Mouse (Mus musculus) lung, embryonic 14.5 days (tissue): ENCODE data around the gene Prom2. TPM values are rescaled to one million over a fixed set of nuclear protein-coding genes. Genes with fewer than 3 reads are reported as not detected.

Source experiments
- ATAC-seq: fragments of 200-750 bp; cut with Nextera tagmentation; 2 replicates; pipeline ENCODE4 v1.8.0; 2017; ENCODE audit warnings: mild to moderate bottlenecking, moderate TSS enrichment, moderate library complexity; ENCODE audit not compliant: insufficient read depth
- DNase-seq: peaks from one replicate; pipeline ENCODE4 v3.0.0-alpha.2; 2015
- H3K27ac ChIP-seq: fragments of 300-500 bp; sonication (generic); 2 replicates; pipeline ENCODE4 v1.5.1; 2014; ENCODE audit warnings: low read depth, mild to moderate bottlenecking, moderate library complexity
- H3K27me3 ChIP-seq: fragments of 300-500 bp; sonication (generic); 2 replicates; pipeline ENCODE4 v1.6.1; 2014; ENCODE audit warnings: low read length, control low read depth; ENCODE audit not compliant: insufficient read depth
- H3K36me3 ChIP-seq: fragments of 300-500 bp; sonication (generic); 2 replicates; pipeline ENCODE4 v1.6.1; 2014; ENCODE audit warnings: control low read depth; ENCODE audit not compliant: insufficient read depth
- H3K4me1 ChIP-seq: fragments of 300-500 bp; sonication (generic); 2 replicates; pipeline ENCODE4 v1.6.1; 2014; ENCODE audit warnings: antibody characterized with exemption, control low read depth; ENCODE audit not compliant: insufficient read depth
- H3K4me2 ChIP-seq: fragments of 300-500 bp; sonication (generic); 2 replicates; pipeline ENCODE4 v1.6.1; 2014; ENCODE audit warnings: mild to moderate bottlenecking
- H3K4me3 ChIP-seq: fragments of 300-500 bp; sonication (generic); 2 replicates; pipeline ENCODE4 v1.5.1; 2014; ENCODE audit warnings: low read depth, low read length
- H3K9ac ChIP-seq: fragments of 300-500 bp; sonication (generic); 2 replicates; pipeline ENCODE4 v1.6.1; 2014
- H3K9me3 ChIP-seq: fragments of 300-500 bp; sonication (generic); 2 replicates; pipeline ENCODE4 v1.6.1; 2016; ENCODE audit warnings: low read depth, low read length, control low read depth
- CTCF ChIP-seq: IDR thresholded peaks from 2 replicates; pipeline ENCODE4 v1.5.1; 2016; ENCODE audit warnings: antibody characterized with exemption, low read depth
- WGBS: fragments of 180-500 bp; shearing (Covaris S2); extraction: QIAGEN DNeasy Blood & Tissue Kit; methylation state at CpG from one replicate; pipeline ENCODE4 v1.1.7; 2014; 5-methylcytosine and 5-hydroxymethylcytosine counted together
- polyA plus RNA-seq: library from polyadenylated mRNA; unstranded; fragments of >200 nt; fragmentation: Nextera tagmentation; extraction: Ambion mirVana; gene quantifications from 2 replicates; pipeline ENCODE4 v1.2.1, GENCODE M21; 2014

Prom2 gene
- polyA plus RNA-seq, 1 experiment from 2014 or later: 1.6 TPM

DNA sequence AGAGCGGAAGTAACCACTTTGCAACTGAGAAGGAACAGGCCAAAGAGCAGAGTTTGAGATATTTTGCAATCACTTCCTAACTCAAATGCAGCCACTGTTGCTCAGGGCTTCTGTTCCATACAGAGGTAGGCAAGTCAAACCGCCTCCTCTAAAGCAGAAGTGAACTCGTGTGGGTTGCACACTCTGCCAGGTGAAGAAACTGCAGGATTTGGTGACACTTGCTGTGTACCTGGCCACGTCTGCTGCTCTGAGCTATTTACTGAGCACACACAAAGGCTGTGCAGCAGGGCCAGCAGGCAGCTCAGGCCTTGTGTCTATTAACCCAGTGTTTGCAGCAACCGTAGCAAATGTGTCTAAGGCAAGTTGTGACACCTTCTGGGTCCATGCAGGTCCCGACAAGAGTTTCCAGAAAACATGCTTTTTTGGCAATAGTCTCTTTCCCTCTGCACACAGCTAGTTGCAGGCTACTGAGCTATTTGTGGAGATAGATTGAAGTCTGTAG lies 35.1 kb downstream of the Prom2 start:
- Histone ChIP-seq H3K27me3 (no peaks in the 10 kb centered on the region), H3K27ac (no peak overlapping the region), H3K4me1 (peaks cover 2% of the 10 kb centered on the region; the same call in 1 of the 2 replicates), H3K36me3 (no peaks in the 10 kb centered on the region), H3K9ac (no peak overlapping the region), H3K9me3 (no peaks in the 10 kb centered on the region), H3K4me3 (no peak overlapping the region), H3K4me2 (no peak overlapping the region)
- no peak for ATAC-seq
- DNase-seq: no peak
- no peak for TF ChIP-seq CTCF
- WGBS: 70% methylated on average over 6 of the region's 6 CpGs

DNA sequence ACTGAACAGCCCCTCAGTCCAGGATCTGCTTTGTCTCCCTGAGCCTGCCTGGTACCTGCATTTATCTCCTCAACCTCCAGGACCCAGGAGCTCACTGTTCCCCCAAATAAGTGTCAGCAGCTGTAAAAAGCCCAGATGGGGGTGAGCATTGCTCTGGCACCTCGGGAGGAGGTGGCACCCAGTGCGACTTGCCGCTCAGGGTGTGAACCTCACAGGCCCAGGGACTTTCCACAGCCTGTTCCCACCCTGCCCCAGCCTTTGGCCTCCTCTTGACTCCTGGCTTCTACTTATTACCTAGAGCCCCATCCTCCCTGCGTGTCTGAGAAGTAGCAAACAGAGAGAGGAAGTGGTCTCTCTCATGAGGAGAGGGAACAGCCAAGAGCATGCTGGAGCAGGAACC lies 36.1 kb downstream of the Prom2 start:
- H3K4me3 ChIP-seq: no peak overlapping the region
- no peaks in the 10 kb centered on the region for H3K36me3 ChIP-seq
- no peak for ATAC-seq
- H3K4me2 ChIP-seq: no peak overlapping the region
- no peaks in the 10 kb centered on the region for H3K27me3 ChIP-seq
- WGBS: 41% methylated on average over 4 of the region's 4 CpGs
- no peak for DNase-seq
- no peak overlapping the region for H3K27ac ChIP-seq
- no peaks in the 10 kb centered on the region for H3K9me3 ChIP-seq
- H3K9ac ChIP-seq: no peak overlapping the region
- peaks cover 2% of the 10 kb centered on the region; the same call in 1 of the 2 replicates for H3K4me1 ChIP-seq
- no peak for TF ChIP-seq CTCF

GRCm38 (mm10) chr2:127503751-127504549 lies 37.3 kb downstream of the Prom2 start:
- no peak for ATAC-seq

DNA sequence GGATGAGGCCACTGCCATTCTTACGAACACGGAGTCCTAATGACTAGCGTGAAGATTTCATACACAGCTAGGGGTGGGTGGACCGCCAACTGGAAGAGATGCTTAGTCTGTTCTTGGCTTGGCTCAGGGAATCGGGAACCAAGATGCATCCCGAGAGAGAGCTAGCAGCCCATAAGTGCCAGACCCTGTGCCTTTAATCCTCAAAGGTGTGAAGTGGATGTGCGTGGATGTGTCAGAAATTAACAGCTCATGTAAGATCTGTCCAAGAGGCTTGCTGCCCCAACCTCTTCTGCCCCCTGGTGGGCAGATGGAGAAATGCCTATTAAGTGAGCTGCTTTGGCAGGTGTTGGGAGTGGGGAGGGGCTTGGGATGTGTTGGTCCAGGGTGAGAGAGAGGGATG lies 40.2 kb downstream of the Prom2 start:
- 45% methylated on average over 7 of the region's 7 CpGs for WGBS
- DNase-seq (peak; percentile 74), ATAC-seq (no peak; the same call in 1 of the 2 replicates)
- no peaks in the 10 kb centered on the region for H3K9me3 ChIP-seq
- H3K27me3 ChIP-seq: no peaks in the 10 kb centered on the region
- no peaks in the 10 kb centered on the region for H3K4me1 ChIP-seq
- peak; percentile 92 for TF ChIP-seq CTCF
- no peaks in the 10 kb centered on the region for H3K36me3 ChIP-seq
- H3K9ac ChIP-seq: no peak overlapping the region
- H3K4me2 ChIP-seq: no peak overlapping the region
- H3K4me3 ChIP-seq: no peak overlapping the region
- H3K27ac ChIP-seq: no peak overlapping the region

More at GRCm38 (mm10) chr2:127503751-127504549, 37.3 kb downstream of the Prom2 start:
- Histone ChIP-seq H3K36me3 (no peaks in the 10 kb centered on the region), H3K4me3 (no peak overlapping the region), H3K9ac (no peak overlapping the region), H3K4me2 (no peak overlapping the region), H3K27ac (no peak overlapping the region), H3K4me1 (peaks cover 2% of the 10 kb centered on the region; the same call in 1 of the 2 replicates), H3K27me3 (no peaks in the 10 kb centered on the region), H3K9me3 (no peaks in the 10 kb centered on the region)
- peak; percentile 55 for DNase-seq
- 42% methylated on average over 8 of the region's 8 CpGs for WGBS
- TF ChIP-seq CTCF: no peak

- TF ChIP-seq CTCF: no peak
- Histone ChIP-seq H3K4me3 (no peak overlapping the region), H3K9me3 (no peaks in the 10 kb centered on the region), H3K4me1 (no peaks in the 10 kb centered on the region), H3K27ac (no peak overlapping the region), H3K9ac (no peak overlapping the region), H3K4me2 (no peak overlapping the region), H3K36me3 (no peaks in the 10 kb centered on the region), H3K27me3 (no peaks in the 10 kb centered on the region)
- DNase-seq (no peak), ATAC-seq (no peak)
- WGBS: 68% methylated on average over 8 of the region's 8 CpGs
These were observed 42.5 kb downstream of the Prom2 start for GRCm38 (mm10) chr2:127498750-127499149.

- DNase-seq (no peak), ATAC-seq (no peak)
- TF ChIP-seq CTCF: no peak
- Histone ChIP-seq H3K9ac (no peak overlapping the region), H3K4me1 (no peaks in the 10 kb centered on the region), H3K27ac (no peak overlapping the region), H3K4me2 (no peak overlapping the region), H3K27me3 (no peaks in the 10 kb centered on the region), H3K4me3 (no peak overlapping the region), H3K9me3 (no peaks in the 10 kb centered on the region), H3K36me3 (no peaks in the 10 kb centered on the region)
- 33% methylated on average over 1 of the region's 1 CpGs for WGBS
These were observed 44.9 kb downstream of the Prom2 start for GRCm38 (mm10) chr2:127496321-127496720.

DNA sequence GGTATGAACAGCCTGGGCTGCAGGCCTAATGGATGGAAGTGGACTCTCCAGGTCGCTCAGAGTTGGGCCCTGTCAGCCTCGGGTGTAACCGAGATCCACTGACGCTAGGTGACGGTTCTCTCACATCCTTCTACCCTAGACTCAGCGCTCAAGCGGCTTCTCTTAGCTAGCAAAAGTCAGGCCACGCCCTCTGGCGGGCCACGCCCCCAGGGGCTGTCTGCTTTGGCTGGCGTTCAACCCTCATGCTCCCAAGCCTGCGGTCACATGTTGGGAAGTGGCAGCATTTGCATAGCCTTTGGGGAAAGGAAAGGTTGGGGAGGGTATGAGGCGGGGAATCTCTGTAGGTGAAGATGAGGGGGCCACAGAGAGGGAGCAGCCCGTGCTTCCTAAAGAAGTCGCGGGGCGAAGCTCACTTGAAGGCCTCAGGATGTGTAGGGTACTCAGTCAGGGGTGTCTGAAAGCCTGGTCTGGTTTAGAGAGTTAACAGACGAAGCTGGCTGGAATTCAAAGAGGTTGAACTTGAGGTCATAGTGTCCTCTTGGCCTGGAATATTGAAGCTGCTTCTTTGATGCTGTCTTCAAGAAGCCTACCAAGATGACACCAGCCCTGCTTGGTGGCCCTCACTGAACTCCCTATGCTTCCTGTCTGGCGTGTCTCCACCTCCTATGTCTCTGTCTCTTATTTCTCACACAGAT lies 56.6 kb downstream of the Prom2 start:
- Histone ChIP-seq H3K36me3 (no peaks in the 10 kb centered on the region), H3K9me3 (no peaks in the 10 kb centered on the region), H3K27ac (no peak overlapping the region), H3K4me2 (peak overlapping the region; percentile 58), H3K4me3 (peak overlapping the region; percentile 16), H3K4me1 (peaks cover 14% of the 10 kb centered on the region), H3K27me3 (peaks cover 48% of the 10 kb centered on the region), H3K9ac (no peak overlapping the region)
- WGBS: 6% methylated on average over 19 of the region's 19 CpGs
- TF ChIP-seq CTCF: peak; percentile 28
- ATAC-seq (peak; percentile 55), DNase-seq (peak; percentile 96)
